Mouse (Mus musculus) embryonic facial prominence, embryonic 14.5 days (tissue): Measurements from ENCODE around the gene Mbtps2. TPM values are rescaled to one million over a fixed set of nuclear protein-coding genes. Genes with fewer than 3 reads are reported as not detected.

Experiments used
- ATAC-seq: fragments of 200-750 bp; cut with Nextera tagmentation; 2 replicates; pipeline ENCODE4 v1.8.0; 2017; ENCODE audit warnings: low read depth, moderate number of reproducible peaks, moderate TSS enrichment
- DNase-seq: peaks from one replicate; pipeline ENCODE4 v3.0.0-alpha.2; 2015; ENCODE audit warnings: low spot score
- H3K27ac ChIP-seq: fragments of 300-500 bp; sonication (generic); replicated peaks from 2 replicates; pipeline ENCODE4 v1.5.1; 2014; ENCODE audit warnings: low read depth, mild to moderate bottlenecking, low read length, moderate library complexity
- H3K27me3 ChIP-seq: fragments of 300-500 bp; sonication (generic); replicated peaks from 2 replicates; pipeline ENCODE4 v1.6.1; 2014; ENCODE audit warnings: low read length; ENCODE audit not compliant: control insufficient read depth, insufficient read depth
- H3K36me3 ChIP-seq: fragments of 300-500 bp; sonication (generic); 2 replicates; pipeline ENCODE4 v1.6.1; 2014; ENCODE audit warnings: low read length, mixed read lengths; ENCODE audit not compliant: control insufficient read depth, insufficient read depth
- H3K4me1 ChIP-seq: fragments of 300-500 bp; sonication (generic); 2 replicates; pipeline ENCODE4 v1.6.1; 2014; ENCODE audit warnings: antibody characterized with exemption, low read length; ENCODE audit not compliant: control insufficient read depth, insufficient read depth
- H3K4me2 ChIP-seq: fragments of 300-500 bp; sonication (generic); 2 replicates; pipeline ENCODE4 v1.6.1; 2014; ENCODE audit warnings: low read depth, mild to moderate bottlenecking, low read length, moderate library complexity, mixed read lengths
- H3K4me3 ChIP-seq: fragments of 300-500 bp; sonication (generic); 2 replicates; pipeline ENCODE4 v1.5.1; 2014; ENCODE audit warnings: low read depth, mild to moderate bottlenecking, low read length
- H3K9ac ChIP-seq: fragments of 300-500 bp; sonication (generic); 2 replicates; pipeline ENCODE4 v1.6.1; 2014; ENCODE audit warnings: low read depth, mild to moderate bottlenecking, low read length, moderate library complexity, mixed read lengths
- H3K9me3 ChIP-seq: fragments of 300-500 bp; sonication (generic); 2 replicates; pipeline ENCODE4 v1.6.1; 2016; ENCODE audit warnings: low read length; ENCODE audit not compliant: control insufficient read depth
- WGBS: fragments of 180-500 bp; shearing (Covaris S2); extraction: QIAGEN DNeasy Blood & Tissue Kit; methylation state at CpG from one replicate; pipeline ENCODE4 v1.1.7; 2014; 5-methylcytosine and 5-hydroxymethylcytosine counted together
- polyA plus RNA-seq: library from polyadenylated mRNA; unstranded; fragments of >200 nt; fragmentation: Nextera tagmentation; extraction: Ambion mirVana; gene quantifications from 2 replicates; pipeline ENCODE4 v1.2.1, GENCODE M21; 2014

Gene Mbtps2
- polyA plus RNA-seq, 1 experiment from 2014 or later = 18.4 TPM

DNA sequence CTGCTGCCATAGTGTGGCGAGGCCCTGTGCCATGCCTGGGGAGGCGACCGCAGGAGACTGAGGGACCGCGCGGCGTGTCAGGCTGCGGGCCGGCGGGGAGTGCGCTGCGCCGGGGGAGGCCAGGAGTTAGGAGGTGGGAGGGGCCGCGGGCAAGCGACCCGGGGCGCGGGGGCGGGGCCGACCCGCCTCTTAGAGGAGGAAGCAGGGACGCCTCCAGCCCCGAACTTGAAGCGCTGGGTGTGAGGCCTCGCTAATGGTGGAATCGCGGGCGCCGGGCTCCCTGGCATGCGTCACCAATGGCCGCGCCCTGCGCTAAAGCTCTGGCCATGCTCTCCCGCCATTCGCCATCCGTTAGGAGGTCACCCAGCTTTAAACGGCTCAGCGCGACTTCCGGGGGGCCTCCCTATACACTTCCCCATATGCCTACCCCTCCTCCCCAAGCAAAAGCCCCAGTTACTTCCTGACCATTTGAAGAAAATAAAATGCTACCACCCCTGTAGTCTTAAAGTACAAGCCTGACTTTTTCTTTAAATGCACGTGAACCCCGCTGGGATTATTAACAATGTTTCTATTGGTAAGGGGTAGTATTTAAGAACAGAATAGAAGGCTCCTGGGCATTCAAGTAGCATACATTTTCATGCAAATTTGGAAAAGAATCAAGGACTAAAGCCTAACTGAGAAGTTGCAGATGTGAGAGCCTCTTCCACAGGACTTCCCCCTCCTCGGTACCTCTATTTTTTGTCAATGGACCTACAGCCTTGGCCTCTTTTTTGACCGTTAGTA lies 106.4 kb downstream of the Mbtps2 start, which contains the start of gene Sms:
TSS of gene Sms (minus strand) at position 344 of the 783 bp plus-strand sequence.
- no peaks in the 10 kb centered on the region for H3K9me3 ChIP-seq
- peak within 1 kb of the TSS; percentile 68 for H3K27ac ChIP-seq
- H3K27me3 ChIP-seq = no peaks in the 10 kb centered on the region
- peak within 1 kb of the TSS; percentile 63 for H3K4me3 ChIP-seq
- DNase-seq = peak; percentile 85
- H3K9ac ChIP-seq = peak within 1 kb of the TSS; percentile 77
- H3K4me1 ChIP-seq = no peaks in the 10 kb centered on the region
- no peaks in the 10 kb centered on the region for H3K36me3 ChIP-seq
- peak; percentile 90 for ATAC-seq
- 17% methylated on average over 19 of the region's 45 CpGs for WGBS
- peak within 1 kb of the TSS; percentile 57 for H3K4me2 ChIP-seq

DNA sequence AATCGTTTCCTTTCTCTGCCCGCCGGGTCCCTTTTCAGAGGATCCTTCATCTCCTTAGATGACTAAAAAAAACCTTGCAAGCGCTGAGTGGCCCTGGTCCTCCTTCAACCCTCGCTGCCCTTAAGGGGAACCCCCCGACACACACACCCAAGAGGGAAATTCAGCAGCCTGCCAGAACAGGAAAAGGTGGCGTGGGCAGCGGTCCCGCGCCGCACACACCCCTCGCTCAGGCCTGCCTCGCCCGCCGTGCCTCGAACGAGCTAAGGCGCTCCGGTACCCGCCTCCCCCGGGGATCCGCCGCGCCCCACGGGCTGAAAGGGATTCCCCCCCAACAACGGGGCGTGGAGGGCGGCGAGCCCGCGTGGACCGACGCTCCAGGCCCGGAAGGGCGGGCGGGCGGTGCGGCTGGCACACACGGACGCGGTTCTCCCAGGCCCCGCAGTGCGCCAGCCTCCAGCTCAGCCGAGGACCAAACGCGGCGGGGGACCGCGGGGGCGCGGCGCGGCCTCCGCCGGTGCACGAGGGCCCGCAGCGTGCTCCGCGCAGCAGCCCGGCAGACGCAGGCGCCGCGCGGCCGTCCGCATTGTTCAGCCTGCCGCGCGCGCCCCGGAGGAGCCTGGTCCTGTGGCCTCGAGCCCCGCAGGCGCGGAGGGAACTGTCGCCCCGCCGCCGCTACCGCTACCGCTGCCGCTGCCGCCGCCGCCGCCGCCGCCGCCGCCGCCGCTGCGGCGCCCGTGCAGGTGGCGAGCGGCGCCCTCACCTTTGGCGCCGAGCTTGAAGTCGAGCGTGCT lies 107.2 kb downstream of the Mbtps2 start:
- WGBS = 11% methylated on average over 6 of the region's 104 CpGs
- H3K36me3 ChIP-seq = no peaks in the 10 kb centered on the region
- H3K27me3 ChIP-seq = no peaks in the 10 kb centered on the region
- peak; percentile 9 for DNase-seq
- H3K9ac ChIP-seq = peak overlapping the region; percentile 77
- peak overlapping the region; percentile 68; the same call in 1 of the 2 replicates for H3K27ac ChIP-seq
- no peaks in the 10 kb centered on the region for H3K4me1 ChIP-seq
- H3K4me2 ChIP-seq = peak overlapping the region; percentile 57
- H3K9me3 ChIP-seq = no peaks in the 10 kb centered on the region
- H3K4me3 ChIP-seq = peak overlapping the region; percentile 63
- ATAC-seq = peak; percentile 69

DNA sequence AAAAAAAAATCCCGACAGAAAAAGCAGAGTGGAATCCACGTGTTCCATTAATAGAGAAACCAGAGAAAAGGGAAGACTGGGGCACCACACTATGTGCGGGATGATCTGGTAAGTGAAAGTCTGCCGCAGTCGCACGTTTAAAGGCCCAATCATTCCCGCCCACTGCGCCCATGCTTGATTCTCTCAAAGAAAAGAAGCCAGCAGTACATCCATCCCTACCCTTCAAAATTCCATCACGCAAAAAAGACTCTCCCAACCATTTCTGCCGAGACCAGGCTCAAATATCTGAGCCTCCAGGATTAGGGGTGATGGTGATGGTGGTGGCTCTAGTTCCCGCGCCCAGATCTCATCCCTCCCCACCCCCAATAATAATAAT lies 107.8 kb downstream of the Mbtps2 start:
- ATAC-seq (no peak), DNase-seq (peak; percentile 9)
- H3K4me1 ChIP-seq = no peaks in the 10 kb centered on the region
- H3K27me3 ChIP-seq = no peaks in the 10 kb centered on the region
- no peaks in the 10 kb centered on the region for H3K36me3 ChIP-seq
- WGBS = 18% methylated on average over 12 of the region's 12 CpGs
- H3K4me2 ChIP-seq = peak overlapping the region; percentile 57
- peak overlapping the region; percentile 63 for H3K4me3 ChIP-seq
- H3K9ac ChIP-seq = peak overlapping the region; percentile 77
- no peaks in the 10 kb centered on the region for H3K9me3 ChIP-seq
- H3K27ac ChIP-seq = no peak overlapping the region

DNA sequence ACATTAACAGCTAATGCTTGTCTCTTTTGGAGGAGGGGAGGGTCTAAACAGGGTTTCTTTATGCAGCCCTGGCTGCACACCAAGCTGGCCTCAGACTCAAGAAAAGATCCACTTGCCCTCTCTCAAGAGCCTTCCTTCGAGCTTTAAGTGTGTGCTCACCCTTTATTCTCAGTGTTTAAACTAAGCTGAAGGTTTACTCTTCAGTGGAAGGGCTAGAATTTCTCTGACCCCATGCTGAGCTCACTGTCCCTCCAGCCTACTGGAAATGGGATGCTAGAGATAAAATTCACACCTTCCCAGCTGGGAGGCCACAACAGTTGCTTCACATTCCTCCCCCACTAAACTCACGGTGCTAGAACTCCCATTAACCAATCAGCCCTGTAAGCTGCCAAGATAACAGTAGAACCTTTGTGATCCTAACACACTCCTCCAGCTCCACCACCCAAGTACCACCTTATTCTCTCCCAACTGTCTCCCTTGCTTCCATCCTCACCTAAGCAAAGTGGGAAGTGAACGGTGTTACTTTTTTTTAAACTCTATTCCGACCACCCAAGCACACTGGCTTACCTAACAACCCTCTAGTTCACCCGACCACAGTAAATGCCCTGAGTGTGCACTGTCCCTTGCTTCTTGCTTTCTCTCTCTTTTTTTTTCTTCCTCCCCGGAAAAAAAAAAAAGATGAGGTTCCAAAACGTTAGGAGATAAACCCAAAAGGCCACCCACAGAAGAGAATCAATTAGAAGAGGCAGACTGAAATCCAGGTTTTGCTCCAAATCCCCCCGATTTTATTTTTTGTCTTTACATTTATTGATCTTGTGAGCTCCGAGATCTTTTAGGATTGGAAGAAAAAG lies 108.4 kb downstream of the Mbtps2 start:
- no peaks in the 10 kb centered on the region for H3K27me3 ChIP-seq
- H3K9me3 ChIP-seq = no peaks in the 10 kb centered on the region
- H3K36me3 ChIP-seq = no peaks in the 10 kb centered on the region
- H3K4me1 ChIP-seq = no peaks in the 10 kb centered on the region
- 24% methylated on average over 9 of the region's 9 CpGs for WGBS
- H3K4me3 ChIP-seq = peak overlapping the region; percentile 63
- ATAC-seq (no peak), DNase-seq (peak; percentile 1)
- H3K27ac ChIP-seq = no peak overlapping the region
- peak overlapping the region; percentile 77; the same call in 1 of the 2 replicates for H3K9ac ChIP-seq
- peak overlapping the region; percentile 57 for H3K4me2 ChIP-seq

- no peaks in the 10 kb centered on the region for H3K9me3 ChIP-seq
- no peak for DNase-seq
- no peak overlapping the region for H3K4me3 ChIP-seq
- ATAC-seq = no peak
- no peak overlapping the region for H3K4me2 ChIP-seq
- 72% methylated on average over 3 of the region's 3 CpGs for WGBS
- no peak overlapping the region for H3K9ac ChIP-seq
- no peaks in the 10 kb centered on the region for H3K4me1 ChIP-seq
- H3K27me3 ChIP-seq = no peaks in the 10 kb centered on the region
- no peak overlapping the region for H3K27ac ChIP-seq
- H3K36me3 ChIP-seq = no peaks in the 10 kb centered on the region
Observed at GRCm38 (mm10) chrX:157488831-157489230, 109.7 kb downstream of the Mbtps2 start.

GRCm38 (mm10) chrX:157486765-157487164 lies 111.8 kb downstream of the Mbtps2 start:
- no peaks in the 10 kb centered on the region for H3K4me1 ChIP-seq
- no peak for ATAC-seq

More at GRCm38 (mm10) chrX:157486765-157487164, 111.8 kb downstream of the Mbtps2 start:
- H3K4me2 ChIP-seq = no peak overlapping the region
- H3K27me3 ChIP-seq = no peaks in the 10 kb centered on the region
- 61% methylated on average over 2 of the region's 2 CpGs for WGBS
- no peaks in the 10 kb centered on the region for H3K36me3 ChIP-seq
- DNase-seq = peak; percentile 31
- H3K4me3 ChIP-seq = no peak overlapping the region
- no peaks in the 10 kb centered on the region for H3K9me3 ChIP-seq
- no peak overlapping the region for H3K9ac ChIP-seq
- H3K27ac ChIP-seq = no peak overlapping the region

Other genes with a start within 250 kb of the Mbtps2 start
- gene Phex, start 183.4 kb downstream of the Mbtps2 start, polyA plus RNA-seq = 6.6 and 7.9 TPM in 2 replicates
- gene Sms, start 106.4 kb downstream of the Mbtps2 start, polyA plus RNA-seq = 56.2 and 67.2 TPM in 2 replicates
- gene Yy2, start 29.7 kb downstream of the Mbtps2 start, polyA plus RNA-seq = 3.9 and 4.5 TPM in 2 replicates
- 69.6 and 103 TPM in 2 replicates for gene Smpx, start 100.2 kb upstream of the Mbtps2 start, polyA plus RNA-seq
- gene Klhl34, start 219.7 kb upstream of the Mbtps2 start, polyA plus RNA-seq = 0.79 and 0.96 TPM in 2 replicates